Mouse (Mus musculus) megakaryocyte-erythroid progenitor cell, adult 5-6 weeks (primary cell): ENCODE data around the gene Itga2b. TPM values are rescaled to one million over a fixed set of nuclear protein-coding genes. Genes with fewer than 3 reads are reported as not detected.
"Not testable (repeated sequence)": the region's sequence is repeated elsewhere in the genome, so short reads cannot be mapped to it uniquely, and the experiment has no call there.

Experiments used
- ATAC-seq: replicated peaks from 2 replicates; pipeline ENCODE4 v1.8.0; 2016; ENCODE audit warnings: mild to moderate bottlenecking, inconsistent platforms; ENCODE audit not compliant: severe bottlenecking, poor library complexity, low FRiP score, low TSS enrichment
- total RNA-seq, 2 experiments: library from RNA; stranded (forward) in 1 of 2; stranded (reverse) in 1 of 2; fragments of 200-1000, 215-1000 nt in 1 of 2; fragments of >200 nt in 1 of 2; fragmentation: Nextera tagmentation in 1 of 2; gene quantifications; 2 replicates each; pipeline ENCODE4 v1.2.3; 2014 to 2017

Itga2b gene
- total RNA-seq, 2 experiments from 2014 or later: 26.5 to 30.8 TPM

- no peak for ATAC-seq
Observed at GRCm38 (mm10) chr11:102421559-102421958, 48.4 kb downstream of the Itga2b start.

- ATAC-seq: no peak
Observed at GRCm38 (mm10) chr11:102418887-102419286, 51.0 kb downstream of the Itga2b start.

- ATAC-seq: no peak
Observed at GRCm38 (mm10) chr11:102417160-102417559, 52.8 kb downstream of the Itga2b start.

- no peak for ATAC-seq
Observed at GRCm38 (mm10) chr11:102415034-102415802, 54.7 kb downstream of the Itga2b start.

- no peak for ATAC-seq
Observed at GRCm38 (mm10) chr11:102413059-102413458, 56.9 kb downstream of the Itga2b start.

GRCm38 (mm10) chr11:102411704-102412103 is 58.2 kb downstream of the Itga2b start:
- peak; percentile 21; the same call in 1 of the 2 replicates for ATAC-seq

- ATAC-seq: no peak
Observed at GRCm38 (mm10) chr11:102411061-102411460, 58.9 kb downstream of the Itga2b start.

- not testable (repeated sequence) for ATAC-seq
Observed at GRCm38 (mm10) chr11:102410345-102410744, 59.6 kb downstream of the Itga2b start.

GRCm38 (mm10) chr11:102409795-102410330 is 60.1 kb downstream of the Itga2b start:
- ATAC-seq: no peak

GRCm38 (mm10) chr11:102408888-102409794 is 60.8 kb downstream of the Itga2b start:
- ATAC-seq: no peak

GRCm38 (mm10) chr11:102408344-102408876 is 61.5 kb downstream of the Itga2b start:
- ATAC-seq: peak; percentile 88

- peak; percentile 26 for ATAC-seq
Observed at GRCm38 (mm10) chr11:102407834-102408215, 62.1 kb downstream of the Itga2b start, which contains the start of gene Slc25a39. Gene Slc25a39, minus strand, starts transcription at chr11:102407946.

GRCm38 (mm10) chr11:102406900-102407833 is 62.8 kb downstream of the Itga2b start:
- ATAC-seq: peak; percentile 20

GRCm38 (mm10) chr11:102406401-102406800 is 63.5 kb downstream of the Itga2b start:
- no peak for ATAC-seq

- no peak for ATAC-seq
Observed at GRCm38 (mm10) chr11:102405544-102406285, 64.2 kb downstream of the Itga2b start.

- ATAC-seq: no peak
Observed at GRCm38 (mm10) chr11:102404161-102405010, 65.5 kb downstream of the Itga2b start.

- no peak for ATAC-seq
Observed at GRCm38 (mm10) chr11:102403657-102404056, 66.3 kb downstream of the Itga2b start.
